8 mouse cellular contexts compared by ENCODE assay signal in the genomic region with DNA sequence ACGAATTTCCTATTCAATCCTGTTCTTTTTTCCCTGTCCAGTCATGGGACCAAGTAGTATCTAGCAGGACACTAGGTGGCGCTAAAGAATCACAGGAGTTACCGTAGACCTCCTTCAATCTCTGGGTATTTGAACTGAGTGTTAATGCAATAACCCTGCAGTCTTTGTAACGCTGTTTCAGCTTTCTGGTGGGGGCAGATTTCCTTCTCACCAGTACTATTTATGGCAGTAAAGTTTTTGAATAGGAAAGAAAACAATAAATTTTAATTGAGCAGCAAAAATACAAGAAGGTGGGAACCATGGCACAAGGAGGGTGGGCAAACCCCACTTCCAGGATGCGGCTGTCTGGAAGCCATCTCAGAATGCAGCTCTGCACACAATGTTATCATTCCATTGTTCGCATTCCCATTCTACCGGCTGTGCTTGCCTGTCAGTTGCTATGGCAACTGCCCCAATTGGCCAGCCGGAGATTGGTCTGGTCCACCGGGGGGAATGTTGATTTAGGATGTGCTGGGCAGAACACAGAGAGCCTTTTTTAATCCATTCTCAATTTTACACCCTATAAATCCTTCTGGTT.
DNase-seq lines count a peak whose midpoint lies in the region; ATAC-seq lines count a peak whose summit lies in the region.

No protein-coding gene starts in this region.

- peak; percentile 94 for ATAC-seq in megakaryocyte-erythroid progenitor cell, adult 5-6 weeks (replicated peaks; ENCODE audit: low FRiP score, low TSS enrichment, poor library complexity, severe bottlenecking)

- peak; percentile 11 to 18 for DNase-seq in urinary bladder, adult 18-20 months (ENCODE audit: low spot score in 2 of 2)
- no peak for DNase-seq in urinary bladder, adult 2 months (ENCODE audit: low spot score)
- peak; percentile 68 to 83 for DNase-seq in cerebellum, postnatal 36 days
- DNase-seq in frontal cortex, postnatal 36 days (ENCODE audit: low spot score in 2 of 2): peak; percentile 57 to 83
- DNase-seq in hindlimb bud, embryonic 11.5 days (ENCODE audit: extremely low spot score, low read depth, low spot score): peak; percentile 82
- DNase-seq in left cerebral cortex, adult 11 months (ENCODE audit: low spot score): peak; percentile 60
- peak; percentile 67 for DNase-seq in skeletal muscle tissue, adult 2 months (ENCODE audit: low read depth, low spot score)
